ENCODE assay signal across 9 mouse cellular contexts in the genomic region with DNA sequence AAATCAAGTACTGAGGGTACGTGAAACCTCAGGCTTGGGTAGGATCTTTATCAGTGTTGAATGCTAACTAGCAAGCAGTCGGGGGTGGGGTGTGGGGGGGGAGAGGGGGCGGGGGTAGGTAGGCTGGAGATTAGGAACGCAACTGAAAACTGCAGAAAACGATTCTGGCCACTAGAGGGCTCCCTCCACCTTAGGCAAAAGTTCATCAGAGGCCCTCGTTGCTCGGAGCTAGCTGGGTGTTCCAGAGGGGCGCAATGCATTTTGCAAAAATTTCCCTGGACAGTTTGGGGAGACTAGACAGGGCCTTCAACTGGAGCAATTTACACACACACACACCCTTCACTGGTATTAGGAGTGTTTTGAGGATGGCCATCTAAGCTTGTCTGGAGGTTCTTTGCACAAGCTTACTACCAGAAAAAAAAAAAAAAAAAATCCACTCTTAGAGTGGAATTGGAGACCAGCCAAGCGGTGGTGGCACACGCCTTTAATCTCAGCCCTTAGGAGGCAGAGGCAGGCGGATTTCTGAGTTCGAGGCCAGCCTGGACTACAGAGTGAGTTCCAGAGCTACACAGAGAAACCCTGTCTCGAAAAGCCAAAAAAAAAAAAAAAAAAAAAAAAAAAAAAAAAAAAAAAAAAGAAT. TPM values are rescaled to one million over a fixed set of nuclear protein-coding genes. Genes with fewer than 3 reads are reported as not detected.
DNase-seq lines count a peak whose midpoint lies in the region; ATAC-seq and TF ChIP-seq lines count a peak whose summit lies in the region.
"Had no signal": no experiment of that assay in that cellular context is flagged by ENCODE, and none has a peak within 500 bp of the region (broad histone marks: within the 10 kb centered on the region; RNA-seq: fewer than 3 reads in every experiment).

No protein-coding gene starts in this region.

- WGBS in small intestine, adult 2 months = 7% methylated on average over 13 of the region's 13 CpGs

- TF ChIP-seq POLR2A in small intestine, adult 2 months (IDR thresholded peaks at IDR 0.05; ENCODE audit: low read depth, low read length) = no peak

- peak; percentile 46 for ATAC-seq in CD4-positive, CD25-positive, alpha-beta regulatory T cell, adult 4 months
- ATAC-seq in erythroblast, adult 5-6 weeks (replicated peaks; ENCODE audit: low FRiP score, poor library complexity, severe bottlenecking) = no peak

- peaks cover 32% of the 10 kb centered on the region for H3K27me3 ChIP-seq in small intestine, adult 2 months (ENCODE audit: control insufficient read depth, insufficient read depth, low read length)

- peak; percentile 68 for DNase-seq in T-cell, adult 2 months (ENCODE audit: low spot score)
- DNase-seq in cerebellum, postnatal 4 days (ENCODE audit: low spot score in 2 of 2) = peak; percentile 57 to 87
- peak; percentile 39 to 63 for DNase-seq in heart, adult 9 months (ENCODE audit: low spot score in 2 of 2)
- peak; percentile 73 for DNase-seq in layer of hippocampus, adult 9-10 months (ENCODE audit: low spot score)
- DNase-seq in lung, postnatal 36 days = peak; percentile 88

- H3K36me3 ChIP-seq in small intestine, adult 2 months (ENCODE audit: control insufficient read depth, insufficient read depth, low read length) = no peaks in the 10 kb centered on the region

- H3K4me1 ChIP-seq in small intestine, adult 2 months (ENCODE audit: control insufficient read depth, insufficient read depth, insufficient read length, low read length) = peaks cover 20% of the 10 kb centered on the region

- H3K4me3 ChIP-seq in small intestine, adult 2 months (ENCODE audit: low read depth, low read length) = no peak overlapping the region
- H3K4me3 ChIP-seq: megakaryocyte, embryonic 14.5 days had no signal

- TF ChIP-seq CTCF in small intestine, adult 2 months (IDR thresholded peaks at IDR 0.05; ENCODE audit: extremely low read depth, insufficient read length, insufficient replicate concordance, low read depth, low read length) = peak; percentile 88; the same call in 1 of the 2 replicates

- H3K27ac ChIP-seq in small intestine, adult 2 months (ENCODE audit: insufficient read depth, low read depth, low read length) = no peak overlapping the region

RNA-seq across cellular contexts. Expression of a gene that starts 1.5 kb away (rescaled TPM):
- polyA plus RNA-seq in CD4-positive, CD25-positive, alpha-beta regulatory T cell, adult 4 months (2017; shearing (Covaris generic)) = not detected
- polyA plus RNA-seq in small intestine, adult 2 months (2012; rRNA removed) = 0.66 and 1.6 TPM in 2 replicates
- not detected in 2 replicates for total RNA-seq in erythroblast, adult 5-6 weeks (2015; ENCODE audit: low replicate concordance)
- total RNA-seq in erythroblast, adult 5-6 weeks (2017; ENCODE audit: low replicate concordance) = 0.09 TPM in 1 of 2 replicates, not detected in the other

RNA-seq across cellular contexts. Expression of a gene that starts 43.3 kb away (rescaled TPM):
- polyA plus RNA-seq in CD4-positive, CD25-positive, alpha-beta regulatory T cell, adult 4 months (2017; shearing (Covaris generic)) = 10 to 100 TPM; 45.4 to 60.5 TPM
- 17.8 and 33.0 TPM in 2 replicates for polyA plus RNA-seq in small intestine, adult 2 months (2012; rRNA removed)
- 79.8 and 117 TPM in 2 replicates for total RNA-seq in erythroblast, adult 5-6 weeks (2015; ENCODE audit: low replicate concordance)
- 67.2 and 74.4 TPM in 2 replicates for total RNA-seq in erythroblast, adult 5-6 weeks (2017; ENCODE audit: low replicate concordance)
